Mouse (Mus musculus): Measurements from ENCODE around the gene Ocln.

DNA sequence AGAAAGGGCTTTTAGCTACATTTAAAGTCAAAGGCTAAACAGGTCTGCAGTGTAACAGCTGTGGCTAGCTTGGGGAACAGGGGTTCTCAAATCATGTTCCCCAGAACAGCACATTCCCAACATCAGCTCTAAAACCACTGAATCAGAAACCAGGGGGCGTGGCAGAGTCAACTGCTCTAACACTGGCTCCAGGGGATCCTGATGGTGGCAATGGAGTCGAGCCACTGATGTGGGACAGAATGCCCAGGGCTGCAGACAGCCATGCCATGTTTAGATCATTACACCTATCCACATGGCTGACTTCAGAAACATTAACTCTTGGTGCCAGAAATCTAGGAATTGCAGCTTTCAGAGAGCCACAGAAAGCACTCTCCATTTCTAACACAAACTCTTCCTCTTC is 33.4 kb downstream of the Ocln start:
- no peak for TF ChIP-seq GATA1 (IDR thresholded peaks at IDR 0.05; ENCODE audit: low read length)
- TF ChIP-seq TAL1 (IDR thresholded peaks at IDR 0.05; ENCODE audit: low read length), result no peak

Data from erythroblast, embryonic 14.5 days (primary cell).